Mouse (Mus musculus): ENCODE measurements around the gene D17Wsu92e.

DNA sequence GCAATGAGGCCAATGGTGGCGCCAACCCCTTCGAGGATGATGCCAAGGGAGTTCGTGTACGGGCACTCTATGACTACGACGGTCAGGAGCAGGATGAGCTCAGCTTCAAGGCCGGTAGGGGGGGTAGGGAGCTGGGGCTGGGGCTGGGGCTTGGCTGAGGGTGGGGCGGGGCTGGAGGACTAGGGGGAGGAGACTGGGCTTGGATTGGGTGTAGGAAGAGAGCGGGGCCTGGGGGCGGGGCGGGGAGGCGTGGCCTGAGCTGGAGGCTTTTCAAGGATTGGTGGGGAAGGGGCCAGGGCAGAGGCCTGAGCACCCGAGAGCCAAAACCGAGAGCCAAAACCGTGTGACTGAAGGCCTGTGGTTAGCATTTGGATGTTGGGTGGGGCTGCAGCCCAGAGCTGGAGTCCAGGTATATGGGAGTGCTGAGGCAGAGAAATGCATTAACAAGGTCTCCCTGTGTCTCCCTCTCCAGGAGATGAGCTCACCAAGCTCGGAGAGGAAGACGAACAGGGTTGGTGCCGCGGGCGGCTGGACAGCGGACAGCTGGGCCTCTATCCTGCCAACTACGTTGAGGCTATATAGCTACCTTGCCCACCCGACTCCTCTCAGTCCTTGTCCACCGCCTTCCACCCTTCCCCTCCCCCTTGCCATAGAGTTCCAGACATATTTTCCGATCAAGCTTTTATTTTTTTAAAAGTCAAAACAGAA lies 112.3 kb downstream of the D17Wsu92e start:
- TF ChIP-seq CTCF (IDR thresholded peaks at IDR 0.05; ENCODE audit: control insufficient read depth, insufficient read depth, low read length) (no peak), POLR2A (IDR thresholded peaks at IDR 0.05; ENCODE audit: borderline replicate concordance, control insufficient read depth, low read depth, low read length) (no peak)

Measured in bone marrow, adult 2 months (tissue).